Mouse (Mus musculus) activated CD4-positive, CD25-positive, alpha-beta regulatory T cell, adult 4 months (primary cell): ENCODE results near the gene 1700029I15Rik. TPM values are rescaled to one million over a fixed set of nuclear protein-coding genes. Genes with fewer than 3 reads are reported as not detected.
"Not testable (repeated sequence)": the region's sequence is repeated elsewhere in the genome, so short reads cannot be mapped to it uniquely, and the experiment has no call there.

Experiments used
- ATAC-seq: one replicate; pipeline ENCODE4 v1.8.0; 2017
- polyA plus RNA-seq, 2 experiments: library from polyadenylated mRNA; unstranded; fragments of 100-300 nt; shearing (Covaris generic); gene quantifications; one replicate each; pipeline ENCODE4 v1.2.1; 2017

Gene 1700029I15Rik
- polyA plus RNA-seq, 2 experiments from 2014 or later: 1.1 to 1.2 TPM

DNA sequence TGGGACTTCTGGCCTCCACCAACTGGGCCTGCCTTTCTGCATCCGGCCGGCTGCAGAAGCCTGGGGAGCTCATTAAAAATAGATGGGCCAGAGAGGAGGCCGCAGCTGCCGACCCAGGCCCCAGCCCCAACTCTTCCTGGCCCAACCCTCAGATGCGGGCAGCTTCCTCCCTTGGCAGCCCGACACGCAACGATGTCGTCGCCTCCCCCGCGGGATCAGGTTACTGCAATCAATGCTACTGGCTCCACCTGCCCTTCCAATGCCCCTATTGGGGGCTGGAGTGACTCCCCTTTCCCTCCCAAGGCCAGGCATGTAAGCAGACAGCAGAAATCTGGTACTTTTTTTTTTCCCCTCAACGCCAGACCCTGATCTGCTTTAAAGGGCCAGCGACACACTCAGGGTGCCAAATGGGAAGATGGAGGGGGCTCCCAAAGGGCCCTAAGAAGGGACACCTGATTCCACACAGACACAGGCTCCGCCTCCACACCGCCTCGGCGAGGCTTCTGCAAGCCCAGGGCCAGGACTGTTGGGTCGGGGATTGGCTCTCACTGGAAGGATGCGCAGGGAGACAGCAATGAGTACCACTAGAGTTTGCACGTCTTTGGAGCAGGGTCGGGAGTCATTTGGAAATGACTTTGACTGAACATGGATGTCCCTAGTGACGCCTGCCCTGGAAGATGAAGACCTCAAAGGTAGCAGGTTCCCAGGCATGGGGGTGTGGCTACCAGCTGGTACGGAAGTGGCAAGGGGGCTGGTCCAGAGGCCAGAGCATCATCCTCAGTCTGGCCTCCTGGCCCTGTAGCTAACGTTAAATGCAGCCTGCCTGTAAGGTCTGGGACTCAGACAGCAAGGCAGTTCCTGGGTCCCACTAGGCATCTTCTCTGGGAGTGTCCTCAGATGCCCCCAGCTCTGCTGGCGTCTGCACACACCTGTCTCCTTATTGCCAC, 10.3 kb downstream of the 1700029I15Rik start:
- ATAC-seq: peak; percentile 61

DNA sequence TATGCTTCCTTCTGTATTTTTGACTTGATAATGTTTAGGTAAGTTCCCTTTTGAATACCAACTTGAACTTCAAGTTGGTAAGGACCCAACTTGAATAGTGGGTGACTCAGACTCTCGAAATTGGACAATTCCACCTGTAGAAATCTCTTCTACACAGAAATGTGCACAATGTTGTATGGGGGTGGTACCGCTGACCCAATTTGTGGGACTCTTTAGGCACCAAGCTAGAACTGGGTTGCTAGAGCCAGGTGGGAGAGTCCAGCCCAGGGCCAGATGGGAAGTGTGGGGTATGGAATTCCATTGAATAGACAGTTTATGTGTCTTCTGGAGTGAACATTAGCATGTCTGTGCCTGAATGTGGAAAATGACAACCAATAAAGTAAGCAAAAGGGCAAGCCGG, 13.2 kb downstream of the 1700029I15Rik start:
- no peak for ATAC-seq

DNA sequence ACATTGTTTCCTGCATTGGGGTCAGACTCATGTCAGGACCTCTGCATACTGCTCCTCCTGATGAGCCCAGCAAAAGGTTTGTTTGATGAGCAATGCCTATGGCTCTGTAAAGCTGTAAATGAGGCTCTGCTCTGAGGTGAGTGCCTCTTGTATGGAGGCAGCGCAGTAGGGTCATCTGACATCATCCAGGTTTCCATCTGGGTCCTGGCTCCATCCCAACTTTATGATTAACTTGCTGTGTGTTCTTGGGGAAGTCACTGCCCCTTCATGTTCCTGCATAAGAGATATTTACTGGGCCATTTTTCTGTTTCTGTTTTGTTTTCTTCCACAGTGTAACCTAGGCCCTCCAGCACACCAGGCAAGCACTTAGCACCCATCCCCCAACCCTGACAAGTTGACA, 15.1 kb downstream of the 1700029I15Rik start:
- no peak for ATAC-seq

DNA sequence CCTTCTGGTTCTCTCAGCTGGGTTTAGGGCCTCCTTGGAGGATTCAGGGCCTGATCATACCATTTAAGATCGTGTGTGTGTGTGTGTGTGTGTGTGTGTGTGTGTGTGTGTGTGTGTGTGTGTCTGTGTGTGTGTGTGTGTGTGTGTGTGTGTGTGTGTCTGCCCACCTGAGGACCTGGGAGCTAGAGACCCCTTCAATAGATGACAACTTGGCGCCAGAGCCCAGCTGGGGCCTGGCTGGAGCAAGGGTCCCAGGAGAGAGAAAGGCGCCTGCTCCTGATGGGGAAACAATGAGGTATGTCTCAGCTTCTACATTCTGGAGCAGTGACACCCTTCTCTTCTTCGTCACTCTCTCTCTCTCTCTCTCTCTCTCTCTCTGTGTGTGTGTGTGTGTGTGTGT, 17.5 kb downstream of the 1700029I15Rik start:
- not testable (repeated sequence) for ATAC-seq

DNA sequence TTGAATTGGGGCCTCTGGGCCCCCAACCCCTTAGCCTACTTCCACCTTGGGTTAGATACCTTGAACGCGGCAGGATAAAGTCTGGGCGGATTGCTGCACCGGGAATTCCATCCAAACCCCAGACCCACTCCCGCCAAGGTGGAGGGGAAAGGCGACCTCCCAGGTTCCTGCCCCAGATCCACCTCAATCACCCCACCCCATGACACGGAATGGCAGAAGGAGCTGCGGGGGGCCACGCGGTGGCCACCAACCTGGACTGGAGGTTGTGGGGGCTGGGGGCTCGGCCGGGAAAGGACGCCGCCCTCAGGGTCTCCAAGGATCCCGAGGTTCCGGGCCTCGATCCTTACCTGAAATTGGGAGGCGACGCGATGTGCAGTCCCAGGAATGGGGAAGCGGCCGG, 18.3 kb downstream of the 1700029I15Rik start:
- no peak for ATAC-seq

DNA sequence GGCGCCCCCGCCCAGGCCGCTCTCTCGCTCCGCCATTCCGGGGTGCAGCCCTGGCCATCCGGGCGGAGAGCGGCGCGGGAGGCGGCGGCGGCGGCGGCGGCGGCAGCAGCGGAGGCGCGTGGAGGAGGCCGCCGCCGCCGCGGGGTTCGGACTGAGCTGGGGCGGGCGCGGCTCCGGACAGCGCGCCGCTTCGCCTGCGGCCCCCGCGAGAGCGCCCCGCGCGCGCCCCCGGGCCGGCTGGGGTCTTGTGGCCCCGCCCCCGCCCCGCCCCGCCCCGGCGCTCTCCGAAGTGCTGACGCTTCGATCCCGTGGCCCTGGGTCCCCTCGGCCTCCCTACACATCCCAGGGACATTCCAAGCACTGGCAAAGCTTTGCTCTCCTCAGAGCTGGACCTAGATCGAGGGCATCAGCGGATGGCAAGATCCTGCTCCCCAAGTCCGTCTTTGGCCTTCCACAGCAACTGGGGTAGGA, 18.8 kb downstream of the 1700029I15Rik start, which contains the start of gene Mapk8ip1:
Gene Mapk8ip1 (minus strand): TSS at position 173 of the 471 bp plus-strand sequence.
- no peak for ATAC-seq

DNA sequence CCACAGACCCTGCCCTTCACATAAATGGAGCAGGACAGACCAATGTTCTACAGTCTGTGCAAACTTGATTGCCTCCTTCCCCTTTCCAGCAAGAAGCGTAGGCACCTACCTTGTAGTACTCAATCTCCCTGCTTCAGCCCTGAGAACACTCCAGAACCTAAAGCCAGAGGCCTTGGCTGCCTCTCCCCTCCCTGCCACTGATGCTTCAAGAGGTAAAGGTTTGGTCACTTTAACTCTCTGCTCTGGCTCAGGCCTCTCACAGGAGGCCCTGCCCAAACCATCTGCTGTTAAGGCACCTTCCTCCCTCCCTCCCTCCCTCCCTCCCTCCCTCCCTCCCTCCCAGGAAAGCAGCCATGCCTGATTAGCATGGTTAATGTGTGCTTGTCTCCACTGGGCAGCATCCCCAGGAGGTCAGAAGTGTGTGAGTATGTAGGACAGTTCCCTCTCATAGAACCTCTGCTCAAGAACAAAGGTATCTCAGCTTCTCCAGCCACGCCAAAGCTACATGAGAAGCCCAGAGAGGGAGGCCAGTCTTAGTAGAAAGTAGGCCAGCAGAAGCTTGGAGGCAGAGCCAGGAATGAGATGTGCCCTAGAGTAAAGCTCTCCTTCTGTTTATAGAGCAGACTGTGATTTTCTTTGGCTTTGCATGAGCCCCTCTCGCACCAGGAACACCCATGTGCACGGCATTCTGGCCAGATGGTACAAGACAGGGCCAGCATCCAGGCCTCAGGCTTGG, 20.4 kb downstream of the 1700029I15Rik start:
- no peak for ATAC-seq

DNA sequence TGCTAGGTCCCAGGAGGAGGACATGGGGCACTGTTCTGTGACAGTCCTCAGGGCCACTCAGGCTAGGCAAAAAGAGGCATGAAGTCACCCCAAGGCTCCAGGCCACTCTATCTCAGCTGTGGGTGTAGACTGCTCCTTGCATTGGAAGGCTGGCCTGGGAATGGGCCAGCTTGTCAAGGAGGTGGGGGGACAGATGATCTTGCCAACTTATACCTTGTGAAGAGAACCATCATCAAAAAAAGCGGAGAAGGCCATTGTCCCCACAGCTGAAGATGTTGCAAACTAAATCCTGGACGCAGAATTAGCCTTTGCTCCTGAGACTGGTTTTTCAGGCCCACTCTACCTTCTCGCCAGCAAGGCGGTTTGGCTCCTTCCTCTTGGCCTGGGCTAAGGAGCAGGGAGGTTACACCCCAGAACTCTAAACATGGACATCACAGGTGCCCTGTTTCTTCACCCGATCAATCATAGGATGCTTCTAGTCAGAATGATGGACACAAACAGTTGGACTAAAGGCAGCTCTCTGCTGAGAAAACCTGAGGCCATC, 21.5 kb downstream of the 1700029I15Rik start:
- ATAC-seq: no peak

DNA sequence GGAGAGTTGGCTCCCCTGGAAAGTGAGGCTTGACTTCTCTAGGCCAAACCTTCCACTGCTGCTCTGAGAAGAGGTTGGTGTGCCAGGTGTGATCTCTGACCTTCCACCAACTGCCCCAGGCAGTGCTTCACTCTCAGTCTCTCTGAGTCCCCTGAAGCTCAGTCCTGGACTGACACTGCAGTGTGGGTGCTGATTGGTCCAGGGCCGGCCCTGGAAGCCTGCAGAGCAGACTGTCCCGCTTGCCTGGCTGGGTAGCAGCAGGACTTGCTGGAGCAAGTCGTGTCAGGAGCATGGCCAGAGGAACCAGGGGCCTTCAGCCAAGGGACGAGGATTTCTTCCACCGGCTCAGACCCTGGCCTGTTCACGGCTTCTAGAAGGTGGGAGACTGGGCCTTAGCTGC, 22.4 kb downstream of the 1700029I15Rik start:
- no peak for ATAC-seq

DNA sequence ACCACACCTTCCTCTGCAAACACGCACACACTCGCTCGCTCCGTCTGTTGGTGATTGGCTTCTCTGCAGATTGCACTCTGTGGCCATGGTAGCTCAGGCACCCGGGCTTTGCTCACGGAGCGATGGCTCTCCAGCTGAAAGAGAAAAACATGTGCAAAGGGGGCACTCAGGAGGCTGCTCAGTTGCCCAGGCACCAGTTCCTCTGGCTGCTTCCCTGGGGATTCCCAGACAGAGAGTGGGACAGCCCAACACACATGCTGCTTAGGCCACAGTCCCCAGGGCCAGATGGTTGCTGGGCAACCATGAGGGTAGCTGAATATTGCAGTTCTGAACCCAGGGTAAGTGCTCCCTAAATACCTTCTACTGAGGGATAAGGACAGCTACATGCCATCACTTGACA, 23.3 kb downstream of the 1700029I15Rik start:
- ATAC-seq: no peak

DNA sequence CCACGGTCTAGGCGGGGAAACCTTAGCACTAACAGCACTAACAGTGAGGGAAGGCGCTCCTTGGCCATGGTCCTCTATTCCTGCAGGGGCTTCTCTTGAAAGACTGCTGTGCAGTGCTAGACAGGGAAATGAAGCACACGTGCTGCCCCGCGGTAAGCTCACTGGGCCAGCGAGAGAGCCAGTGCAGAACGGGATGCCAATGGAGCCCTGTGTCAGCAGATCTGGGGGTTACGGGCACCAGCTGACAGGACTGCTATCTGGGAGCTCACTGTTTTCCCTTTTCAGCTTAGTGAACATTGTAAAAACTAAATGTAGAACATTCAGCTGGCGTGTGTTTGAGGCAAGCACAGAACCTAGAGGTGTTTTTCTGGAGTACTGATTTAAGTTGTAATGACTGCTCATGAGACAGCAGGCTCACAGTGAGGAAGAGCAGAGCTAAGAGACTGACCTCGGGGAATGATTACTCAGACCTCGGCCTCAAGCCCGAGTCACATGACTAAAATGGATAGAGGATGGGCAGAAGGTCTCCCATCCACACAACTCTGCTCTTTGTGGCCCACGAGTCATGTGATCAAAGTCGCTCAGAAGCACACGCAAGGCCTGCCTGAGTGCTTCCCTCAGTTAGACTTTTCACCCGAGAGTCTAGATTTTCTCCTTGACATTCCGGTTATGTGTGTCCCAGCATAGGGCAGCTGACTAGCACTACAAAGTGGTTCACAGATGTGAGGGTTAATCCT, 26.1 kb downstream of the 1700029I15Rik start:
- ATAC-seq: no peak

DNA sequence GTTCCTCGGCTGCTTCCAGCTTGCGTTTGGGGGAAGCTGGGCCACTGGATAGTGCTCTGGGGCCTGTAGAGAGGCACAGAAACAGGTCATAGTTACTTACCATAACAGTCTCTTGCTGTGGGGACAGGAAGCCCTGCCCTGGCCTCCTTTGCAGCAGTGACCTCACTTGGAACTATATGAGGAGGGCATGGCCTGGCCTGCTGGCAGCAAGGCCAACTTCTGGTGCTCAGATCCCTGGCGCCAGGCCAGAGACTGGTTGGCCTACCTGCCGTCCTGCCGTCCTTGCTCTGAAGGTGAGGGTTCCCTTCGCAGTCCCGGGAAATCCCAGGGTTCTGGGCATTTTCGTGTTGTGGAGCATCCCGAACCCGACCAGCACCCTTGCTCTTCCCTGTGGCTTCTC, 29.4 kb downstream of the 1700029I15Rik start:
- no peak for ATAC-seq

DNA sequence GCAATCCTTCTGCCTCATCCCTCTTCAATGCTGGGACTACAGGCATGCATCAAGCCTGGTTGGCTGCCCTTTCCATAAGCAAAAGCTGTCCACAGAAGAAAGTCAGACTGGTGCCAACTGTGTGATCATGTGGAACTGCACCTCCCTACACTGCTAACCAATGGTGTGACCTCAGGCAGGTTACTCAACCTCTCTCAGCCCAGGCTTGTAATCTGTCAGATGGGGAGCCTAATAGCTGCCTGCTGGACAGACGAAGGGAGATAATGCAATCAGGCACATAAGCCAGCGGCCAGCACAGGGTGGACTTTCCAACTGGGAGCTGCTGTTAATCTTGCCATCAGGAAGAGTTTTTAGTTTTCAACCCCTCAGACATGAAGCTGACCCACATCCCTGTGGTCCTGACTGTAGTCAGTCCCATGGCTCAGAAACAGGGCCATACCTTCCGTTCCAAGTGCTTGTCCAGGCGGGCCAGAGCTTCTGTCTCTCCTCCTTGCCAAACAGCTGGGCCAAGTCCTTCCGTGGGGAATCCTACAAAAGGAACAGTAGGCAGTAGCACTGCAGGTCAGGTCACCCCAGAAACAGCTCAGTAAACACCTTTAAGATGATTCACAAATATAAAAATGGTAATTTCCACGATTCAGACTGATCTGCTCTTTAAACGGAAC, 39.5 kb downstream of the 1700029I15Rik start:
- ATAC-seq: no peak

DNA sequence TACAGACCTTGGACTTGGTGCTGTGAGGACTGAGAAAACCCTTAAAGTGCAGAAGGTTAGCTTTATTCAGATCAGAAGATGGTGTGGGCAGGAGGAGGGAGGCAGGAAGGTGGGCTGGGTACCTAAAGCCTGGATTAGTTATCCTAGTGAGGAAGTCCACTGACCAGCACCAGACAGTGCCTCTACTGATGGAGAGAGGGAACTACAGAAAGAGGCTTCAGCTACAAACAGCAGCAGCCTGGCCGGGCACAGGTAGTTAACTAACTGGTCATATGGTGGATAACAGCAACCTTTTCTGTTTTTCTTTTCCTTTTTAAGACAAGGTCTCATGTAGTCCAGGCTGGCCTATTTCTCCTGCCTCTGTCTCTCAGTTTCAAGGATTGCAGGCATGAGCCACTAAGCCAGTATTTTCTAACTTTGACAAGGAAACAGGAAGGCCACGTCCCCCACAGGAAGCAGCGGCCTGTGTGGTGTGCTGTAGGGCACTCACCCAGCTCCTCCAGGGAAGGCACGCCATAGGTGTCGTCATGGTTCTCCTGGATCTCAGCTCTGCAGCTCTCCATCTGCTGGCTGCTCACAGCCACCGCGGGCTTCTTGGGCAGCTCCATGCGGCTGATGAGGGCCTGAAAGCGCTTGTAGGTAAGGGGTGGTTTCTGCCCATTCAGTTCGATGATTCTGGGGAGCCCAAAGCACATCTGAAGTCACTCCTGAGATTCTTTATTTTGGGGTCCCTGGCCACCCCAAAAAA, 40.2 kb downstream of the 1700029I15Rik start:
- no peak for ATAC-seq

DNA sequence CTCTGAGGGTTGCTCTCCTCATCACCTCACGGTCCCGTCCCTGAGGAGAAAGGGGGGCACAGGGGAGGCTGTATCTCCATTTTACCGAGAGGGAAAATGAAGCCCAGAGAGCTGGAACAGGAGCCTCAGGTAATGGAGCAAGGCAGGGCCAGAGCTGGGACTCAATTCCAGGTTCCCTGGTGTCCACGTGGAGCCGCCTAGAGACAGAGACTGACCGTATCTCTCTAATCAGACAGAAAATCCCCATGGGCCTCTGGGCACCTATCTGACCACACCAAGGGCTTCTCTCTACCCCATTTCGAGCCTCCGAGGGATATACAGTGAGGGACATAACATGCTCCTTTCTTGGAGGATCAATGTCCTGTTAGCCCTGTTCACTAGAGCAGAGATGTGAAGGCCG, 40.8 kb downstream of the 1700029I15Rik start:
- no peak for ATAC-seq

DNA sequence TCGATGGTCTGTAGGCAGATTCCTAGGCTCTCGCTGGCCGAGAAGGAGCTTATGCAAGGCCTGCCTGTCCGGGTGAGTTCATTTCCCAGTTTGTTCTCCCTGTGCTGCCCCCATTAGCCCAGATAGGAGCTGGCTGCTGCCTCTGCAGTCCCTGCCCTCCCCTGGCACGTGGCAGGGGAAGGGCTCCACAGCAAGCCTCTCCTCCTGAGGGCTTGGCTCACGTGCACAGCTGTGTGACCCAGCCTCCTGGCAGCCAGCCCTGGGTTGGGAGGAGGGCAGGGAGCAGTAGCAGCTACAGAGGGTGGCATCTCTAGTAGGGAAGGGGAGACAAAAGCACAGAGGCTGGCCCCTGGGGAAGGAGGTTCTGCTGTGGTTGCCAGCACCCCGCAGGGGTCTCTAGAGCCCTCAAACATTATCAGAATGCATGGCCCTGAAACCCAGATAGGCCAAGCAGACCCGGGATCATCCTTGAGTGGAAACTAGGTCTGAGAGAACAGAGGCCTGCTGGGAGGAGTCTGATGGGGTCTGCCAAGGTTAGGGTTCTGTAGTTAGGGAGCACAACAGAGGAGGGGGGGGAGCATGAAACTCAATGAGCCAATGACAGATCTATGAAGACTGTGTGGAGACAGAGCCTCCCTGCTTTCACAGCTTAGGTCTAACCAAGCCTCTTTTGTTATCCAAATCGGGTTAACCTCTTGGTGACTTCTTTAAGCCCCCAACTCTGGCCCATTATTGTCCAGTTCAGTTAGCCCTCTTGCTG, 41.5 kb downstream of the 1700029I15Rik start:
- ATAC-seq: no peak

DNA sequence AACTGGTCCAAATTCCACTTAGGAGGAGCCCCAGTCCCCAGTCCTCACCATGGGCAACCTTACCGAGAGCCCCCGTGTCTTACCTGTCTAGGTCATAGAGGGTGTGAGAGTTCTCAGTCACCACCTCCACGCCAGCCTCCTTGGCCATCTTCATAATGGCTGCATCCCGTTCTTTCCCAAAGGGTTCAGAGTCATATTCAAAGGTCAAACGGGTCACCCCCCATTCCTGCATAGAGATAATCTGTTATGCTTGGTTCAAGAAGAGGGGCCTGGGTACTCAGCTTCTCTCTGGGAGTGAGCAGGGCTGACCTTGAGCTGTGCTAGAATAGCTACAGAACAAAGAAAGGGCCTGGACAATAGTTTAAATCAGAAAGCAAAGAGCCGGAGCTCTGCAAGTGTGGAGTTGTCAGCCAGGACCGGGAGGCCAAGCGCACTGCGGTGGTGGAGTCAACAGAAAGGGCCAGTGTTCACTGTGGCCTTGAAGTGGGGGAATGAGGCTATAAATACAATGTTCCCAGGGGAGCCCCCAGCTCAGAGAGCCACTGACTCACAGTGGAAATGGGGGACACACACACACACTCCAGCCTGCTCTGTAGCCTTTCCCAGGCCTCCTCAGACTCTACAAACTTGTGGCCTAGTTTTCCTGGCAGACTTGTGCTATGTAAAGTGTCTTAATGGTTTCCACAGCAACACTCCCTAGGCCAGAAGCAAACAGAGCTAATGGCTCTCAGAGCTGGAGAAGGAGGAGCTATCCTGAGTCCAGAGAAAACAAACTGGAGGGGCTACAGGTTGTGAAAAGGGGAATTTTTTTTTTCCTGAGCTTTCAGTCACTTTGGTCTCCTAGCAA, 42.3 kb downstream of the 1700029I15Rik start:
- ATAC-seq: no peak

DNA sequence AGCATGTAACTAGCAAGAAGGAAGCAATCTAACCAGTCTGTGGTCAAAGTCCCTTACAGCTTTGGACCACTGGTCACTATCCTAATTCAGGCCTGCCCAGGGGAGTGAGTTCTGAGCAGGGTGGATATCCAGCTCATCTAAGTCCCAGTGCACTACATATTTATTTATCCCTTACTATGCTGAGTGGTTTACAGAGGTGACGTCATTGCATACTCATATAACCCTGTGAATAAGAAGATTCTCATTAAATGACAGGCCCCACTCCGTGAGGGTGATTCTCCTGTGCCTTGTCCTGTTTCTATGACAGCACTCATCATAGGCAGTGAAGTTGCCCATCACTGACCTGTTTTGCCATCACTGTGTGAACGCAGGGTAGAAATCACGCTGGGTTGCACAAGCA, 43.0 kb downstream of the 1700029I15Rik start:
- no peak for ATAC-seq

DNA sequence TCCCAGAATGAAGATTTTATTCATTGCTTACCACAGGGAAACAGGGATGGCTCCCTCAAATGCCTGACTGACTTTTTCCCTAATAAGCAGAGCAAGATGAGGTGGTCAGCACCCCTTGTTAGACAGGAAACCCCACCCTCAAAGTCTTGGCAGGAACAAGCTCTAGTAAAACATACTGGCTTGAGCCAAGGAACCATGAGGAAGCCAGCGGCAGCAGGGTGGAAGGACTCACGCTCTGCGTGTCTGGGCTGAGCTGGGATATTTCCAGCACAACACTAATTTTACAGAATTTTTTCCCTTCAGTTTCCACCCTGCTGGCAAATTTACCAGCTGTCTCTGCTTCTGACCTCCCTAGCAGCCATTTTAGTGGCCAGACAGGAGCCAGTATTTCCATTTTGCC, 44.1 kb downstream of the 1700029I15Rik start:
- no peak for ATAC-seq
